Mouse (Mus musculus): ENCODE measurements around the gene Tpbpb. TPM values are rescaled to one million over a fixed set of nuclear protein-coding genes. Genes with fewer than 3 reads are reported as not detected.

Gene Tpbpb
- not detected in 4 replicates for total RNA-seq (2023)

GRCm38 (mm10) chr13:60904780-60905179 is at the start of gene Tpbpb:
Gene Tpbpb, minus strand, starts transcription at chr13:60904880.

GRCm38 (mm10) chr13:60941884-60942283 is 37.2 kb upstream of the Tpbpb start, which contains the start of gene Tpbpa:
Gene Tpbpa, minus strand, starts transcription at chr13:60941984.

DNA sequence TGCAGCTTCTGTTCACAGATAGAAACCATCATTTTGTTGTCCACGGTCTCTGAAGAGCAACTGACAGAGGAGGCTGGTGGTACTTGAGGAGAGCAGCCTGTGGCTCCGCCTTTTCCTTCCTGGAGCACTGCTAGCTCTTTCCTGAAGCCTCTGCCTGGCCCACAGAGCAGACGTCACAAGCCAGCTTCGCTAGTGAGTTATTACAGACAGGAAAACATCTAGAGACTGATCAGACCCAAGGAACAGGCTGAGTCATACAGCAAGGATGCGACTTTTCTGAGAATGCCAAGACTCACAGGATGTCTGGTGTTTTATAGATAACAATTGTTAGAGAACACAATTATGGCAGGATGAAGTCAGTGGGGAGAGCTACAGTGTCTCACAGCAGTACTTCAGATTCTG is 31.8 kb upstream of the Tpbpb start, which contains the start of the genes Gm49391 and Ctla2a:
Gene Gm49391, minus strand, starts transcription at position 72 of the 402 bp plus-strand sequence.
Gene Ctla2a, minus strand, starts transcription at position 126 of the 402 bp plus-strand sequence.

GRCm38 (mm10) chr13:60935490-60935889 is 30.8 kb upstream of the Tpbpb start, which contains the start of gene Gm49393:
Gene Gm49393, minus strand, starts transcription at chr13:60935590.

GRCm38 (mm10) chr13:60897328-60897727 is 7.4 kb downstream of the Tpbpb start, which contains the start of gene Ctla2b:
Gene Ctla2b, minus strand, starts transcription at chr13:60897447.

DNA sequence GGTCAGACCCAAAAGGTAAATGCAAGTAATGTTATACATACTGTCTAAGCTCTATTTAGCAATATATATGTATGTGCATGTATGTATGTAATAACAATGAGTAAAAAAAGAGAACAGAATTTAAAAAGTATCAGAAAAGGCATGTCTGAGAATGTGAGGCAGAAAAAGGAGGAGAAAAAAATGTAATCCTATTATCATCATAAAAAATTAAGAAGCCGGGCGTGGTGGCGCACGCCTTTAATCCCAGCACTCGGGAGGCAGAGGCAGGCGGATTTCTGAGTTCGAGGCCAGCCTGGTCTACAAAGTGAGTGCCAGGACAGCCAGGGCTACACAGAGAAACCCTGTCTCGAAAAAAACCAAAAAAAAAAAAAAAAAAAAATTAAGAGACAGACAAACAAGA is 7.9 kb downstream of the Tpbpb start, which contains the start of gene Gm49392:
Gene Gm49392, minus strand, starts transcription at position 101 of the 400 bp plus-strand sequence.

GRCm38 (mm10) chr13:60864281-60864680 is 40.4 kb downstream of the Tpbpb start, which contains the start of gene 4930486L24Rik:
Gene 4930486L24Rik, minus strand, starts transcription at chr13:60864475.

Other genes with a start within 250 kb of the Tpbpb start
- gene BC051665, start 118.5 kb downstream of the Tpbpb start, total RNA-seq (2023): not detected in 4 replicates
- gene Ctsll3, start 102.0 kb downstream of the Tpbpb start, total RNA-seq (2023): 0.45 TPM in 1 of 4 replicates, not detected in the others
- gene 4930486L24Rik, start 40.4 kb downstream of the Tpbpb start, total RNA-seq (2023): not detected in 4 replicates
- gene Gm49392, start 8.0 kb downstream of the Tpbpb start, total RNA-seq (2023): not detected in 4 replicates
- 0.98 to 1.3 TPM in 2 of 4 replicates, not detected in the others for gene Ctla2b, start 7.4 kb downstream of the Tpbpb start, total RNA-seq (2023)
- gene Gm49393, start 30.7 kb upstream of the Tpbpb start, total RNA-seq (2023): not detected in 4 replicates
- gene Gm49391, start 31.7 kb upstream of the Tpbpb start, total RNA-seq (2023): 0.67 to 1.1 TPM in 2 of 4 replicates, not detected in the others
- 2.4 to 6.2 TPM (median 4.2 TPM) in 4 replicates for gene Ctla2a, start 31.7 kb upstream of the Tpbpb start, total RNA-seq (2023)
- gene Tpbpa, start 37.1 kb upstream of the Tpbpb start, total RNA-seq (2023): not detected in 4 replicates
- not detected in 4 replicates for gene Ctsj, start 101.1 kb upstream of the Tpbpb start, total RNA-seq (2023)
- not detected in 4 replicates for gene Ctsq, start 135.8 kb upstream of the Tpbpb start, total RNA-seq (2023)

Measured in B cell, adult 62 days (primary cell).